Mouse (Mus musculus) kidney, postnatal 0 days (tissue): ENCODE results near the gene Dkk3. TPM values are rescaled to one million over a fixed set of nuclear protein-coding genes. Genes with fewer than 3 reads are reported as not detected.

Experiments used
- ATAC-seq: fragments of 200-750 bp; cut with Nextera tagmentation; replicated peaks from 2 replicates; pipeline ENCODE4 v1.8.0; 2017; ENCODE audit warnings: low read depth, moderate number of reproducible peaks, moderate TSS enrichment, moderate library complexity; ENCODE audit not compliant: low FRiP score
- DNase-seq: peaks from one replicate; pipeline ENCODE4 v3.0.0-alpha.2; 2016; ENCODE audit warnings: low spot score
- H3K27ac ChIP-seq: fragments of 300-500 bp; sonication (generic); 2 replicates; pipeline ENCODE4 v1.5.1; 2014; ENCODE audit warnings: mild to moderate bottlenecking
- H3K27me3 ChIP-seq: fragments of 300-500 bp; sonication (generic); 2 replicates; pipeline ENCODE4 v1.6.1; 2014; ENCODE audit warnings: low read length, mixed read lengths; ENCODE audit not compliant: insufficient read depth
- H3K36me3 ChIP-seq: fragments of 300-500 bp; sonication (generic); 2 replicates; pipeline ENCODE4 v1.6.1; 2014; ENCODE audit warnings: low read length, mixed read lengths; ENCODE audit not compliant: insufficient read depth
- H3K4me1 ChIP-seq: fragments of 300-500 bp; sonication (generic); replicated peaks from 2 replicates; pipeline ENCODE4 v1.6.1; 2014; ENCODE audit warnings: antibody characterized with exemption, low read length, mixed read lengths; ENCODE audit not compliant: insufficient read depth
- H3K4me2 ChIP-seq: fragments of 300-500 bp; sonication (generic); 2 replicates; pipeline ENCODE4 v1.6.1; 2014; ENCODE audit warnings: mild to moderate bottlenecking, low read length, moderate library complexity, mixed read lengths
- H3K4me3 ChIP-seq: fragments of 300-500 bp; sonication (generic); replicated peaks from 2 replicates; pipeline ENCODE4 v1.5.1; 2014; ENCODE audit warnings: low read depth, low read length
- H3K9ac ChIP-seq: fragments of 300-500 bp; sonication (generic); 2 replicates; pipeline ENCODE4 v1.6.1; 2014; ENCODE audit warnings: low read depth, low read length
- H3K9me3 ChIP-seq: fragments of 300-500 bp; sonication (generic); replicated peaks from 2 replicates; pipeline ENCODE4 v1.6.1; 2016; ENCODE audit warnings: low read length, inconsistent platforms, mixed read lengths
- CTCF ChIP-seq: IDR thresholded peaks from 2 replicates; pipeline ENCODE4 v1.5.1; 2016; ENCODE audit warnings: antibody characterized with exemption, low read depth, mild to moderate bottlenecking, moderate library complexity
- WGBS: fragments of 180-500 bp; shearing (Covaris S2); extraction: QIAGEN DNeasy Blood & Tissue Kit; methylation state at CpG from one replicate; pipeline ENCODE4 v1.1.7; 2014; 5-methylcytosine and 5-hydroxymethylcytosine counted together
- polyA plus RNA-seq: library from polyadenylated mRNA; unstranded; fragments of >200 nt; fragmentation: Nextera tagmentation; extraction: Ambion mirVana; gene quantifications from 2 replicates; pipeline ENCODE4 v1.2.1, GENCODE M21; 2015

Dkk3 gene
- 23.8 and 26.5 TPM in 2 replicates for polyA plus RNA-seq

- Histone ChIP-seq H3K4me2 (peak within 1 kb of the TSS; percentile 66), H3K9ac (peak within 1 kb of the TSS; percentile 58), H3K4me1 (peaks cover 13% of the 10 kb centered on the region), H3K36me3 (no peaks in the 10 kb centered on the region), H3K4me3 (peak within 1 kb of the TSS; percentile 48), H3K27ac (peak within 1 kb of the TSS; percentile 60; the same call in 1 of the 2 replicates), H3K27me3 (no peaks in the 10 kb centered on the region), H3K9me3 (no peaks in the 10 kb centered on the region)
- TF ChIP-seq CTCF = no peak
- ATAC-seq (peak; percentile 38; the same call in 1 of the 2 replicates), DNase-seq (peak; percentile 74)
- 5% methylated on average over 21 of the region's 21 CpGs for WGBS
Measured at GRCm38 (mm10) chr7:112158942-112159341, at the start of gene Dkk3. TSS of gene Dkk3 (minus strand) at chr7:112159057.

- no peaks in the 10 kb centered on the region for H3K9me3 ChIP-seq
- no peak overlapping the region for H3K4me2 ChIP-seq
- peaks cover 12% of the 10 kb centered on the region for H3K4me1 ChIP-seq
- WGBS = 93% methylated on average over 6 of the region's 6 CpGs
- H3K9ac ChIP-seq = no peak overlapping the region
- no peak for TF ChIP-seq CTCF
- no peak overlapping the region for H3K4me3 ChIP-seq
- ATAC-seq (no peak), DNase-seq (no peak)
- no peaks in the 10 kb centered on the region for H3K27me3 ChIP-seq
- no peak overlapping the region for H3K27ac ChIP-seq
- H3K36me3 ChIP-seq = no peaks in the 10 kb centered on the region
Measured at GRCm38 (mm10) chr7:112207717-112208116, 48.9 kb upstream of the Dkk3 start.

- WGBS = 95% methylated on average over 6 of the region's 6 CpGs
Measured at GRCm38 (mm10) chr7:112205513-112205912, 46.7 kb upstream of the Dkk3 start.

GRCm38 (mm10) chr7:112204380-112204963, 45.6 kb upstream of the Dkk3 start:
- Histone ChIP-seq H3K9ac (no peak overlapping the region), H3K36me3 (no peaks in the 10 kb centered on the region), H3K4me2 (peak overlapping the region; percentile 19; the same call in 1 of the 2 replicates), H3K4me3 (no peak overlapping the region), H3K9me3 (no peaks in the 10 kb centered on the region), H3K27me3 (no peaks in the 10 kb centered on the region), H3K27ac (peak overlapping the region; percentile 69; the same call in 1 of the 2 replicates), H3K4me1 (peaks cover 12% of the 10 kb centered on the region)
- ATAC-seq (no peak), DNase-seq (peak; percentile 58)
- WGBS = 38% methylated on average over 6 of the region's 6 CpGs
- no peak for TF ChIP-seq CTCF

More at GRCm38 (mm10) chr7:112205513-112205912, 46.7 kb upstream of the Dkk3 start:
- H3K4me3 ChIP-seq = no peak overlapping the region
- peaks cover 12% of the 10 kb centered on the region for H3K4me1 ChIP-seq
- TF ChIP-seq CTCF = no peak
- H3K27me3 ChIP-seq = no peaks in the 10 kb centered on the region
- DNase-seq (no peak), ATAC-seq (no peak)
- no peak overlapping the region for H3K4me2 ChIP-seq
- H3K9me3 ChIP-seq = no peaks in the 10 kb centered on the region
- no peak overlapping the region for H3K9ac ChIP-seq
- no peak overlapping the region for H3K27ac ChIP-seq
- no peaks in the 10 kb centered on the region for H3K36me3 ChIP-seq

GRCm38 (mm10) chr7:112203937-112204336, 45.1 kb upstream of the Dkk3 start:
- no peak for DNase-seq
- Histone ChIP-seq H3K27ac (peak overlapping the region; percentile 69), H3K9me3 (no peaks in the 10 kb centered on the region), H3K9ac (no peak overlapping the region), H3K4me2 (peak overlapping the region; percentile 19; the same call in 1 of the 2 replicates), H3K36me3 (no peaks in the 10 kb centered on the region), H3K27me3 (no peaks in the 10 kb centered on the region), H3K4me3 (no peak overlapping the region), H3K4me1 (peaks cover 12% of the 10 kb centered on the region)
- TF ChIP-seq CTCF = no peak
- 58% methylated on average over 5 of the region's 5 CpGs for WGBS
- no peak for ATAC-seq

GRCm38 (mm10) chr7:112202843-112203242, 44.0 kb upstream of the Dkk3 start:
- H3K9me3 ChIP-seq = no peaks in the 10 kb centered on the region
- no peak overlapping the region for H3K4me2 ChIP-seq
- no peak overlapping the region for H3K9ac ChIP-seq
- no peak for ATAC-seq
- WGBS = 61% methylated on average over 5 of the region's 5 CpGs
- no peaks in the 10 kb centered on the region for H3K36me3 ChIP-seq
- H3K4me1 ChIP-seq = peaks cover 12% of the 10 kb centered on the region
- no peak for DNase-seq
- H3K27me3 ChIP-seq = no peaks in the 10 kb centered on the region
- TF ChIP-seq CTCF = no peak
- H3K27ac ChIP-seq = no peak overlapping the region
- no peak overlapping the region for H3K4me3 ChIP-seq

GRCm38 (mm10) chr7:112202194-112202593, 43.3 kb upstream of the Dkk3 start:
- H3K27ac ChIP-seq = no peak overlapping the region
- DNase-seq = peak; percentile 27
- ATAC-seq = no peak

More at GRCm38 (mm10) chr7:112202194-112202593, 43.3 kb upstream of the Dkk3 start:
- H3K9ac ChIP-seq = no peak overlapping the region
- H3K4me2 ChIP-seq = no peak overlapping the region
- H3K27me3 ChIP-seq = no peaks in the 10 kb centered on the region
- 35% methylated on average over 4 of the region's 4 CpGs for WGBS
- H3K36me3 ChIP-seq = no peaks in the 10 kb centered on the region
- H3K9me3 ChIP-seq = no peaks in the 10 kb centered on the region
- TF ChIP-seq CTCF = no peak
- peaks cover 12% of the 10 kb centered on the region for H3K4me1 ChIP-seq
- H3K4me3 ChIP-seq = no peak overlapping the region
